Mouse (Mus musculus): ENCODE results near the gene Olfr194. TPM values are rescaled to one million over a fixed set of nuclear protein-coding genes. Genes with fewer than 3 reads are reported as not detected.
"Not testable (repeated sequence)": the region's sequence is repeated elsewhere in the genome, so short reads cannot be mapped to it uniquely, and the experiment has no call there.

Olfr194 gene
- polyA plus RNA-seq, 1 experiment from 2014 or later = not detected

DNA sequence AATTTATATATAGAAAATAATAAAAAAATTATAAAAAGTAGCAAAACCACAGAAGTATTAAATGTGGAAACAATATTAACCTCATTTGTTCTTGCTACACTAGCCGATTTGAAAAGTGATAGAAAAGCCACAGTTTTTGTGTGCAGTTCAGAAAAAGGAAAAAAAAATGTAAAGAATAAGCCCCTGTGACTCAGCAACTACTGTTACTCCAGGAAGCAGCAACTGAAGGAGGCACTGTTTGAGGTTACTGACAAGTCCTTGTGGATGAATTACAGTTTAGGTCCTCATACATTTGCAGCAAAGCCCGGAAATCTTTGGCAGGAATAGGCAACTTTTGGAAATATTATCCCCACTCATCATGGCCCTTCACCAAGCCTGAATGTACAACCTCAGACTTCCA is 15.6 kb downstream of the Olfr194 start:
- Histone ChIP-seq H3K4me3 (replicated peaks; ENCODE audit: low read depth, low read length) (no peak overlapping the region), H3K9me3 (replicated peaks; ENCODE audit: low read length) (no peaks in the 10 kb centered on the region), H3K36me3 (ENCODE audit: insufficient read depth, low read length) (no peaks in the 10 kb centered on the region), H3K4me1 (replicated peaks; ENCODE audit: insufficient read depth, low read length) (no peaks in the 10 kb centered on the region), H3K27me3 (ENCODE audit: insufficient read depth, low read length) (no peaks in the 10 kb centered on the region), H3K27ac (no peak overlapping the region), H3K4me2 (ENCODE audit: low read length) (no peak overlapping the region), H3K9ac (ENCODE audit: low read depth, low read length) (no peak overlapping the region)
- ATAC-seq (replicated peaks; ENCODE audit: low FRiP score, low read depth) = no peak
- TF ChIP-seq CTCF (IDR thresholded peaks at IDR 0.05; ENCODE audit: low read depth) = no peak
- no peak for DNase-seq (ENCODE audit: low spot score)
- WGBS = 70% methylated on average over 2 of the region's 2 CpGs

GRCm38 (mm10) chr16:59089722-59090121 is 31.1 kb downstream of the Olfr194 start, which contains the start of gene Olfr191:
Olfr191 (minus strand) TSS chr16:59089822.
- DNase-seq (ENCODE audit: low spot score); H3K4me1 ChIP-seq (replicated peaks; ENCODE audit: insufficient read depth, low read length); H3K36me3 ChIP-seq (ENCODE audit: insufficient read depth, low read length); H3K27ac ChIP-seq; H3K4me2 ChIP-seq (ENCODE audit: low read length); H3K9ac ChIP-seq (ENCODE audit: low read depth, low read length); ATAC-seq (replicated peaks; ENCODE audit: low FRiP score, low read depth); H3K9me3 ChIP-seq (replicated peaks; ENCODE audit: low read length); H3K4me3 ChIP-seq (replicated peaks; ENCODE audit: low read depth, low read length); H3K27me3 ChIP-seq (ENCODE audit: insufficient read depth, low read length): not testable (repeated sequence)
- WGBS = 49% methylated on average over 1 of the region's 1 CpGs

DNA sequence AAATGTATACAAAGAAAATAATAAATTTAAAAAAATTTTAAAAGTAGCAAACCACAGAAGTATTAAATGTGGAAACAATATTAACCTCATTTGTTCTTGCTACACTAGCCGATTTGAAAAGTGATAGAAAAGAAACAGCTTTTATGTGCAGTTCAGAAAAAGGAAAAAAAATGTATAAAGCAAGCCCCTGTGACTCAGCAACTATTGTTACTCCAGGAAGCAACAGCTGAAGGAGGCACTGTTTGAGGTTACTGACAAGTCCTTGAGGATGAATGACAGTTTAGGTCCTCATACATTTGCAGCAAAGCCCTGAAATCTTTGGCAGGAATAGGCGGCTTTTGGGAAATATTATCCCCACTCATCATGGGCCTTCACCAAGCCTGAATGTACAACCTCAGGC is 39.8 kb downstream of the Olfr194 start:
- H3K4me1 ChIP-seq (replicated peaks; ENCODE audit: insufficient read depth, low read length); H3K4me2 ChIP-seq (ENCODE audit: low read length); H3K9me3 ChIP-seq (replicated peaks; ENCODE audit: low read length); H3K36me3 ChIP-seq (ENCODE audit: insufficient read depth, low read length); H3K9ac ChIP-seq (ENCODE audit: low read depth, low read length); H3K4me3 ChIP-seq (replicated peaks; ENCODE audit: low read depth, low read length); ATAC-seq (replicated peaks; ENCODE audit: low FRiP score, low read depth); H3K27ac ChIP-seq; H3K27me3 ChIP-seq (ENCODE audit: insufficient read depth, low read length); DNase-seq (ENCODE audit: low spot score): not testable (repeated sequence)
- WGBS = 83% methylated on average over 2 of the region's 2 CpGs

- Histone ChIP-seq H3K4me3 (replicated peaks; ENCODE audit: low read depth, low read length) (no peak within 1 kb of the TSS), H3K4me2 (ENCODE audit: low read length) (no peak within 1 kb of the TSS), H3K27ac (no peak within 1 kb of the TSS), H3K27me3 (ENCODE audit: insufficient read depth, low read length) (no peaks in the 10 kb centered on the region), H3K36me3 (ENCODE audit: insufficient read depth, low read length) (no peaks in the 10 kb centered on the region), H3K9ac (ENCODE audit: low read depth, low read length) (no peak within 1 kb of the TSS), H3K4me1 (replicated peaks; ENCODE audit: insufficient read depth, low read length) (no peaks in the 10 kb centered on the region), H3K9me3 (replicated peaks; ENCODE audit: low read length) (no peaks in the 10 kb centered on the region)
- ATAC-seq (replicated peaks; ENCODE audit: low FRiP score, low read depth) (no peak), DNase-seq (ENCODE audit: low spot score) (no peak)
- 84% methylated on average over 5 of the region's 5 CpGs for WGBS
- no peak for TF ChIP-seq CTCF (IDR thresholded peaks at IDR 0.05; ENCODE audit: low read depth)
Measured at GRCm38 (mm10) chr16:59077905-59078304, 43.0 kb downstream of the Olfr194 start, which contains the start of gene Olfr190. Olfr190 (minus strand) TSS chr16:59078005.

GRCm38 (mm10) chr16:59073520-59073919 is 47.3 kb downstream of the Olfr194 start:
- no peaks in the 10 kb centered on the region for H3K9me3 ChIP-seq (replicated peaks; ENCODE audit: low read length)
- DNase-seq (ENCODE audit: low spot score) (no peak), ATAC-seq (replicated peaks; ENCODE audit: low FRiP score, low read depth) (no peak)
- H3K27ac ChIP-seq = no peak overlapping the region
- H3K4me3 ChIP-seq (replicated peaks; ENCODE audit: low read depth, low read length) = no peak overlapping the region
- H3K9ac ChIP-seq (ENCODE audit: low read depth, low read length) = no peak overlapping the region
- H3K4me1 ChIP-seq (replicated peaks; ENCODE audit: insufficient read depth, low read length) = no peaks in the 10 kb centered on the region
- H3K36me3 ChIP-seq (ENCODE audit: insufficient read depth, low read length) = no peaks in the 10 kb centered on the region
- 76% methylated on average over 1 of the region's 1 CpGs for WGBS
- no peak overlapping the region for H3K4me2 ChIP-seq (ENCODE audit: low read length)
- no peak for TF ChIP-seq CTCF (IDR thresholded peaks at IDR 0.05; ENCODE audit: low read depth)
- no peaks in the 10 kb centered on the region for H3K27me3 ChIP-seq (ENCODE audit: insufficient read depth, low read length)

DNA sequence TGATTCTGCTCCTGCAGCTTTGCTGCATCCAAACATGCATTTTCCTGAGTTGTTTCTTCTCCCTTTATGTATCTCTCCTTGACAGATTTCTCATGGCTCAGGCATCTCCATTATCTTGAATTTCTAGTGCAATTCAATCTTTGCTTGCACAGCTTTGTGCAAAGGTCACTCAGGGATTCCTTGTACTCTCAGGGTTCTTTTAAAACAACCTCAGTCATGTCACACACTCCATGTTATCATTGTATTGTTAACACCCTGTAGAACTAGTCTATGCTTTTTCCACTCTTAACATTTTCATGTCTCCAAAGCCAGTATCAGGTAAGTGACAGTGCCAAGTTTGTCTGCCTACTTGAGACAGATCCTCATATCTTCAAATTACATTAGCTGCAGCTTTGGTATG is 49.1 kb downstream of the Olfr194 start:
- H3K27me3 ChIP-seq (ENCODE audit: insufficient read depth, low read length) = no peaks in the 10 kb centered on the region
- no peak for TF ChIP-seq CTCF (IDR thresholded peaks at IDR 0.05; ENCODE audit: low read depth)
- no peak overlapping the region for H3K9ac ChIP-seq (ENCODE audit: low read depth, low read length)
- no peak for ATAC-seq (replicated peaks; ENCODE audit: low FRiP score, low read depth)
- no peaks in the 10 kb centered on the region for H3K4me1 ChIP-seq (replicated peaks; ENCODE audit: insufficient read depth, low read length)
- H3K9me3 ChIP-seq (replicated peaks; ENCODE audit: low read length) = no peaks in the 10 kb centered on the region
- DNase-seq (ENCODE audit: low spot score) = no peak
- H3K4me2 ChIP-seq (ENCODE audit: low read length) = no peak overlapping the region
- no peaks in the 10 kb centered on the region for H3K36me3 ChIP-seq (ENCODE audit: insufficient read depth, low read length)
- H3K4me3 ChIP-seq (replicated peaks; ENCODE audit: low read depth, low read length) = no peak overlapping the region
- no peak overlapping the region for H3K27ac ChIP-seq

Other genes starting within 250 kb of the Olfr194 start
- gene Olfr177, start 246.3 kb downstream of the Olfr194 start, polyA plus RNA-seq (2015; fragmentation: Nextera tagmentation; extraction: Ambion mirVana) = not detected in 2 replicates
- not detected in 2 replicates for gene Olfr178, start 229.0 kb downstream of the Olfr194 start, polyA plus RNA-seq (2015; fragmentation: Nextera tagmentation; extraction: Ambion mirVana)
- not detected in 2 replicates for gene Olfr181, start 192.3 kb downstream of the Olfr194 start, polyA plus RNA-seq (2015; fragmentation: Nextera tagmentation; extraction: Ambion mirVana)
- not detected in 2 replicates for gene Olfr180, start 191.7 kb downstream of the Olfr194 start, polyA plus RNA-seq (2015; fragmentation: Nextera tagmentation; extraction: Ambion mirVana)
- not detected in 2 replicates for gene Olfr183, start 125.7 kb downstream of the Olfr194 start, polyA plus RNA-seq (2015; fragmentation: Nextera tagmentation; extraction: Ambion mirVana)
- not detected in 2 replicates for gene Olfr186, start 90.8 kb downstream of the Olfr194 start, polyA plus RNA-seq (2015; fragmentation: Nextera tagmentation; extraction: Ambion mirVana)
- gene Olfr187, start 81.3 kb downstream of the Olfr194 start, polyA plus RNA-seq (2015; fragmentation: Nextera tagmentation; extraction: Ambion mirVana) = not detected in 2 replicates
- not detected in 2 replicates for gene Olfr190, start 43.1 kb downstream of the Olfr194 start, polyA plus RNA-seq (2015; fragmentation: Nextera tagmentation; extraction: Ambion mirVana)
- not detected in 2 replicates for gene Olfr191, start 31.2 kb downstream of the Olfr194 start, polyA plus RNA-seq (2015; fragmentation: Nextera tagmentation; extraction: Ambion mirVana)
- gene Olfr193, start 9.2 kb downstream of the Olfr194 start, polyA plus RNA-seq (2015; fragmentation: Nextera tagmentation; extraction: Ambion mirVana) = not detected in 2 replicates
- 0.24 and 0.34 TPM in 2 replicates for gene Olfr195, start 26.0 kb upstream of the Olfr194 start, polyA plus RNA-seq (2015; fragmentation: Nextera tagmentation; extraction: Ambion mirVana)
- gene Olfr196, start 49.4 kb upstream of the Olfr194 start, polyA plus RNA-seq (2015; fragmentation: Nextera tagmentation; extraction: Ambion mirVana) = not detected in 2 replicates
- gene Olfr198, start 82.5 kb upstream of the Olfr194 start, polyA plus RNA-seq (2015; fragmentation: Nextera tagmentation; extraction: Ambion mirVana) = not detected in 2 replicates
- not detected in 2 replicates for gene Olfr199, start 98.7 kb upstream of the Olfr194 start, polyA plus RNA-seq (2015; fragmentation: Nextera tagmentation; extraction: Ambion mirVana)
- not detected in 2 replicates for gene Olfr201, start 151.6 kb upstream of the Olfr194 start, polyA plus RNA-seq (2015; fragmentation: Nextera tagmentation; extraction: Ambion mirVana)
- not detected in 2 replicates for gene Olfr202, start 165.7 kb upstream of the Olfr194 start, polyA plus RNA-seq (2015; fragmentation: Nextera tagmentation; extraction: Ambion mirVana)
- gene Olfr203, start 177.8 kb upstream of the Olfr194 start, polyA plus RNA-seq (2015; fragmentation: Nextera tagmentation; extraction: Ambion mirVana) = not detected in 2 replicates
- not detected in 2 replicates for gene Olfr204, start 197.2 kb upstream of the Olfr194 start, polyA plus RNA-seq (2015; fragmentation: Nextera tagmentation; extraction: Ambion mirVana)
- gene Olfr205, start 210.1 kb upstream of the Olfr194 start, polyA plus RNA-seq (2015; fragmentation: Nextera tagmentation; extraction: Ambion mirVana) = not detected in 2 replicates
- not detected in 2 replicates for gene Olfr206, start 228.2 kb upstream of the Olfr194 start, polyA plus RNA-seq (2015; fragmentation: Nextera tagmentation; extraction: Ambion mirVana)
- not detected in 2 replicates for gene Olfr209, start 242.9 kb upstream of the Olfr194 start, polyA plus RNA-seq (2015; fragmentation: Nextera tagmentation; extraction: Ambion mirVana)